Mouse (Mus musculus) CH12.LX (cell line): Measurements from ENCODE around the gene Six1.

Experiments
- CTCF ChIP-seq, 2 experiments: IDR thresholded peaks in 1 of 2; conservative IDR thresholded peaks in 1 of 2; 2 replicates each; pipeline ENCODE4 v1.5.1; 2011 to 2012; ENCODE audit warnings: low read depth in 2 of 2, low read length in 2 of 2, improper control_type of control experiment in 1 of 2, inconsistent platforms in 1 of 2, mild to moderate bottlenecking in 1 of 2, moderate library complexity in 1 of 2
- GABPA ChIP-seq: IDR thresholded peaks from 2 replicates; pipeline ENCODE4 v1.6.1; 2012; ENCODE audit warnings: low read depth, low read length, improper control_type of control experiment, inconsistent platforms; ENCODE audit not compliant: insufficient replicate concordance
- MAFK ChIP-seq: IDR thresholded peaks from 2 replicates; pipeline ENCODE4 v1.6.1; 2011; ENCODE audit warnings: low read length, improper control_type of control experiment; ENCODE audit not compliant: insufficient replicate concordance
- MAX ChIP-seq: IDR thresholded peaks from 2 replicates; pipeline ENCODE4 v1.6.1; 2011; ENCODE audit warnings: low read length, improper control_type of control experiment
- NELFE ChIP-seq: IDR thresholded peaks from 2 replicates; pipeline ENCODE4 v1.6.1; 2011; ENCODE audit warnings: low read depth, low read length, improper control_type of control experiment
- SIN3A ChIP-seq: IDR thresholded peaks from 2 replicates; pipeline ENCODE4 v1.6.1; 2012; ENCODE audit warnings: low read length, improper control_type of control experiment, inconsistent platforms
- TCF12 ChIP-seq: IDR thresholded peaks from 2 replicates; pipeline ENCODE4 v1.6.1; 2014; ENCODE audit warnings: low read depth, mild to moderate bottlenecking, inconsistent platforms, low read length, improper control_type of control experiment
- USF1 ChIP-seq: IDR thresholded peaks from 2 replicates; pipeline ENCODE4 v1.6.1; 2014; ENCODE audit warnings: low read depth, mild to moderate bottlenecking, inconsistent platforms, low read length, improper control_type of control experiment
- ZC3H11A ChIP-seq: IDR thresholded peaks from 2 replicates; pipeline ENCODE4 v1.6.1; 2012; ENCODE audit warnings: low read depth, mild to moderate bottlenecking, inconsistent platforms, low read length, improper control_type of control experiment

DNA sequence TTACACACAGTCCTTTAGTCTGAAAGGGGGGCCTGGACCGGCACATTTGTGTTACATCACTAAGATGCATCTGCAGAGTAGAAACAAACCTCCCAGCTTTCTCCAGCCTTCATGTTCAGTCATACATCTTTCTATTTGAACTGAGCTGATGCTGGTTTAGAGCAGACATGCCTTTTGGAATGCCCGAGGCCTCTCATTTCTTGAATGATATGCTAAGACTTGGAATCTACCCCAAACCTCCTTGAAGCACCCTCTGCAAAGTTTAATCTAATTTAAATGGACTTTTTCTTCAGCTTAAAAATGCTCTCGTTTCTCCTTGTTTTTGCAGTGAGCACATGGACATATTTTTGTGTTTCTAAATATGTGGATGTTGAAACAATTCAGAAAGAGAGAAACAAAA lies 21.0 kb downstream of the Six1 start:
- TF ChIP-seq ZC3H11A, result no peak
- no peak for TF ChIP-seq CTCF (conservative IDR thresholded peaks at IDR 0.05 in 1 of 2, IDR thresholded peaks at IDR 0.05 in 1 of 2; ENCODE audit: low read depth in 2 of 2, low read length in 2 of 2)
- TF ChIP-seq MAFK, result no peak
- no peak for TF ChIP-seq GABPA
- no peak for TF ChIP-seq SIN3A
- no peak for TF ChIP-seq TCF12
- no peak for TF ChIP-seq NELFE
- no peak for TF ChIP-seq MAX
- TF ChIP-seq USF1, result no peak
